Mouse (Mus musculus) stomach, postnatal 0 days (tissue): ENCODE data around the gene AC161166.1. TPM values are rescaled to one million over a fixed set of nuclear protein-coding genes. Genes with fewer than 3 reads are reported as not detected.

Experiments
- ATAC-seq: fragments of 200-750 bp; cut with Nextera tagmentation; 2 replicates; pipeline ENCODE4 v1.8.0; 2017; ENCODE audit not compliant: low FRiP score, low TSS enrichment
- DNase-seq: peaks from one replicate; pipeline ENCODE4 v3.0.0-alpha.2; 2016; ENCODE audit warnings: low spot score
- H3K27ac ChIP-seq: fragments of 300-500 bp; sonication (generic); replicated peaks from 2 replicates; pipeline ENCODE4 v1.5.1; 2014; ENCODE audit warnings: mild to moderate bottlenecking, control low read depth
- H3K27me3 ChIP-seq: fragments of 300-500 bp; sonication (generic); 2 replicates; pipeline ENCODE4 v1.6.1; 2014; ENCODE audit warnings: low read length; ENCODE audit not compliant: control insufficient read depth, insufficient read depth
- H3K36me3 ChIP-seq: fragments of 300-500 bp; sonication (generic); 2 replicates; pipeline ENCODE4 v1.6.1; 2014; ENCODE audit warnings: low read length, mixed read lengths; ENCODE audit not compliant: control insufficient read depth, insufficient read depth
- H3K4me1 ChIP-seq: fragments of 300-500 bp; sonication (generic); replicated peaks from 2 replicates; pipeline ENCODE4 v1.6.1; 2014; ENCODE audit warnings: antibody characterized with exemption; ENCODE audit not compliant: control insufficient read depth, insufficient read depth
- H3K4me2 ChIP-seq: fragments of 300-500 bp; sonication (generic); replicated peaks from 2 replicates; pipeline ENCODE4 v1.6.1; 2014; ENCODE audit warnings: low read depth, mild to moderate bottlenecking, control low read depth, moderate library complexity
- H3K4me3 ChIP-seq: fragments of 300-500 bp; sonication (generic); 2 replicates; pipeline ENCODE4 v1.5.1; 2014; ENCODE audit warnings: low read depth, low read length, control low read depth
- H3K9ac ChIP-seq: fragments of 300-500 bp; sonication (generic); 2 replicates; pipeline ENCODE4 v1.6.1; 2014; ENCODE audit warnings: mild to moderate bottlenecking, low read length, control low read depth, mixed read lengths
- H3K9me3 ChIP-seq: fragments of 300-500 bp; sonication (generic); 2 replicates; pipeline ENCODE4 v1.6.1; 2016; ENCODE audit warnings: low read length; ENCODE audit not compliant: control insufficient read depth
- CTCF ChIP-seq: IDR thresholded peaks from 2 replicates; pipeline ENCODE4 v1.5.1; 2016; ENCODE audit warnings: antibody characterized with exemption, low read depth, mild to moderate bottlenecking, moderate library complexity
- EP300 ChIP-seq: optimal IDR thresholded peaks from 2 replicates; pipeline ENCODE3; 2016; ENCODE audit warnings: antibody characterized with exemption
- WGBS: fragments of 180-500 bp; shearing (Covaris S2); extraction: QIAGEN DNeasy Blood & Tissue Kit; methylation state at CpG from one replicate; pipeline ENCODE4 v1.1.7; 2014; 5-methylcytosine and 5-hydroxymethylcytosine counted together
- polyA plus RNA-seq: library from polyadenylated mRNA; unstranded; fragments of >200 nt; fragmentation: Nextera tagmentation; extraction: Ambion mirVana; gene quantifications from 2 replicates; pipeline ENCODE4 v1.2.1, GENCODE M21; 2015

AC161166.1 gene
- 0.07 and 0.10 TPM in 2 replicates for polyA plus RNA-seq

- no peak within 1 kb of the TSS for H3K4me2 ChIP-seq
Measured at GRCm38 (mm10) chr7:24512355-24512754, at the start of gene AC161166.1. AC161166.1 (minus strand) TSS chr7:24512455.

GRCm38 (mm10) chr7:24561450-24561849 is 49.2 kb upstream of the AC161166.1 start:
- Histone ChIP-seq H3K27me3 (no peaks in the 10 kb centered on the region), H3K36me3 (peaks cover 2% of the 10 kb centered on the region; the same call in 1 of the 2 replicates), H3K27ac (peak overlapping the region; percentile 58), H3K4me3 (no peak overlapping the region), H3K9ac (no peak overlapping the region), H3K4me1 (no peaks in the 10 kb centered on the region), H3K9me3 (no peaks in the 10 kb centered on the region), H3K4me2 (no peak overlapping the region)
- TF ChIP-seq CTCF (no peak), EP300 (no peak)
- WGBS, result 81% methylated on average over 4 of the region's 4 CpGs
- DNase-seq (no peak), ATAC-seq (no peak)

More at GRCm38 (mm10) chr7:24512355-24512754, at the start of gene AC161166.1:
- H3K9ac ChIP-seq, result no peak within 1 kb of the TSS
- DNase-seq (no peak), ATAC-seq (no peak)
- TF ChIP-seq EP300, result no peak
- TF ChIP-seq CTCF, result no peak
- H3K4me3 ChIP-seq, result no peak within 1 kb of the TSS
- 87% methylated on average over 7 of the region's 7 CpGs for WGBS
- no peak within 1 kb of the TSS for H3K27ac ChIP-seq
- no peaks in the 10 kb centered on the region for H3K36me3 ChIP-seq
- no peaks in the 10 kb centered on the region for H3K4me1 ChIP-seq
- no peaks in the 10 kb centered on the region for H3K9me3 ChIP-seq
- no peaks in the 10 kb centered on the region for H3K27me3 ChIP-seq

GRCm38 (mm10) chr7:24555786-24556185 is 43.5 kb upstream of the AC161166.1 start:
- H3K4me2 ChIP-seq, result no peak overlapping the region
- H3K27ac ChIP-seq, result no peak overlapping the region
- ATAC-seq, result no peak
- H3K36me3 ChIP-seq, result peaks cover 7% of the 10 kb centered on the region
- no peaks in the 10 kb centered on the region for H3K27me3 ChIP-seq
- DNase-seq, result no peak
- TF ChIP-seq EP300, result no peak
- TF ChIP-seq CTCF, result no peak
- no peaks in the 10 kb centered on the region for H3K9me3 ChIP-seq
- no peaks in the 10 kb centered on the region for H3K4me1 ChIP-seq
- H3K4me3 ChIP-seq, result no peak overlapping the region
- H3K9ac ChIP-seq, result no peak overlapping the region
- WGBS, result 93% methylated on average over 10 of the region's 10 CpGs

- Histone ChIP-seq H3K4me3 (no peak overlapping the region), H3K9ac (no peak overlapping the region), H3K4me2 (no peak overlapping the region), H3K36me3 (peaks cover 7% of the 10 kb centered on the region), H3K27ac (no peak overlapping the region), H3K9me3 (no peaks in the 10 kb centered on the region), H3K4me1 (no peaks in the 10 kb centered on the region; the same call in 1 of the 2 replicates), H3K27me3 (no peaks in the 10 kb centered on the region)
- WGBS, result 85% methylated on average over 12 of the region's 12 CpGs
- no peak for TF ChIP-seq EP300
- TF ChIP-seq CTCF, result no peak
- ATAC-seq (no peak), DNase-seq (no peak)
Measured at GRCm38 (mm10) chr7:24551985-24552759, 39.9 kb upstream of the AC161166.1 start.

- H3K4me3 ChIP-seq, result peak overlapping the region; percentile 60
- peaks cover 3% of the 10 kb centered on the region; the same call in 1 of the 2 replicates for H3K4me1 ChIP-seq
- no peak for TF ChIP-seq EP300
- TF ChIP-seq CTCF, result no peak
- H3K27ac ChIP-seq, result no peak overlapping the region
- WGBS, result 15% methylated on average over 13 of the region's 13 CpGs
- H3K27me3 ChIP-seq, result no peaks in the 10 kb centered on the region
- ATAC-seq (no peak), DNase-seq (no peak)
- H3K9ac ChIP-seq, result peak overlapping the region; percentile 75
- H3K9me3 ChIP-seq, result no peaks in the 10 kb centered on the region
- peaks cover 4% of the 10 kb centered on the region for H3K36me3 ChIP-seq
- peak overlapping the region; percentile 63 for H3K4me2 ChIP-seq
Measured at GRCm38 (mm10) chr7:24547534-24548036, 35.3 kb upstream of the AC161166.1 start.
